Mouse (Mus musculus): ENCODE data around the gene Hspd1.
"Not testable (repeated sequence)": the region's sequence is repeated elsewhere in the genome, so short reads cannot be mapped to it uniquely, and the experiment has no call there.

The Hspd1 gene

DNA sequence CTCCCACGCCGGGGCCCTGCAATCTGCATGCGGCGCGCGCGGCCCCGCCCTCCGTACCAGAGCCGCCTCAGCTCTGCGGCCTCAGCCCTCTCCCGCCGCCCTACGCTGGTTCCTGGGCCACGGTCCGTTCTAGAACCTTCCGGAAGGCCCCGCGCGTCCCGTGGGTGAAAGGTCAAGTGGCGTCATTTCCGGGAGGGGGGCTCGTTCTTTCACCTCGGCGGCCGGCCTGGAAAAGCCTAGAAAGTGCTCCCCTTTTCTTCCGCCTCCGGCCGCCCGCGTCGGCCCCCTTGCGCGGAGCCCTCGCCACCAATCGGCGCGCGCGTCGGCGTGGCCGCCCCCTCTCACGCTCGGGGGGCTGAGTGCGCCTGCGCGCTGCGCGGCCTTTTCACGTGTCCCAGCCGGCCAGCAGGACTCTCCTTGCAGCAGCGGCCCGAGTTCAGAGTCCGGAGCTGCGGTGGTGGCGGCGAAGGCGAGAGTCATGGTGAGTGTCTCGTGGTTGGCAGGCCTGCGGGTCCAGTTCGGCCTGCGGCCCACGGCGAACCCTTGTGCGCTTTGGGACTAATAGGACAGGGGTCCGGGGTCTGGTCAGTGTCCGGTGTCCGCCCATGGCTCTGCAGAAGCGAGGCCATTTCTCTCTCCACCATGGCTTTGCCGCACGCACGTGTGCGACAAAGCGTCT is at the start of gene Hspd1, which contains the start of gene Hspe1:
TSS of gene Hspd1 (minus strand) at position 312 of the 679 bp plus-strand sequence.
TSS of gene Hspe1 (plus strand) at position 201 of the 679 bp plus-strand sequence.
- peak; percentile 98 for DNase-seq

DNA sequence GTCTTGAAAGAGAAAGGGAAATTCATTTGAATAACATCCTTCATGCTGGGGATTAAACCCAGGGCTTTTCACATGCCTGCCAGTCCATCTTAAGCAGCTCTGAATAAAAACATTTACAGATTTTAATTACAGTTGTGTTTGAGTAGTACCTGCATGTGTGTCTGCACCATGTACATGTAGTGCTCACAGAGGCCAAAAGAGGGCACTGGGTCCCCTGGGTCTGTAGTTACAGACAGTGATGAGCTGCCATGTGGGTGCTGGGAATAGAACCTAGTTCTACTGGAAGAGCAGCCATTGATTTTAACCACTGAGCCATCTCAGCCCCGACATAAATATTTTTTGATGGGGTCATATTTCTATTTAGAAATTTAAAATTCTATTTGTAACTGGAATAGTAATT is 47.8 kb upstream of the Hspd1 start:
- DNase-seq: peak; percentile 32 to 42

DNA sequence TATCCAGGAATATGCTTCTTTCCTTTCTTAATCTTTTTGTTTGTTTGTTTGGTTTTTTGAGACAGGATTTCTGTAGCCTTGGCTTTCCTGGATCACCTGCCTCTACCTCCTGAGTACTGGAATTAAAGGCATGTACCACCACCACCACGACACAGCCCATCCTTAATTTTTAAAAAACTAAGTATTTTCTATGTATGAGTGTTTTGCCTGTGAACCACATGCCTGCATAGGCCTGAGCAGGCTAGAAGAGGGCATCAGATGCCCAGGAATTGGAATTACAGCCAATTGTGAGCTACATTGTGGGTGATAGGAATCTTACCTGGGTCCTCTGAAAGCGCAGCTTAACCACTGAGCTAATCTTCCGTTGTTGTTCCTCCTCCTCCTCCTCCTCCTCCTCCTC is 46.3 kb upstream of the Hspd1 start:
- no peak for DNase-seq

DNA sequence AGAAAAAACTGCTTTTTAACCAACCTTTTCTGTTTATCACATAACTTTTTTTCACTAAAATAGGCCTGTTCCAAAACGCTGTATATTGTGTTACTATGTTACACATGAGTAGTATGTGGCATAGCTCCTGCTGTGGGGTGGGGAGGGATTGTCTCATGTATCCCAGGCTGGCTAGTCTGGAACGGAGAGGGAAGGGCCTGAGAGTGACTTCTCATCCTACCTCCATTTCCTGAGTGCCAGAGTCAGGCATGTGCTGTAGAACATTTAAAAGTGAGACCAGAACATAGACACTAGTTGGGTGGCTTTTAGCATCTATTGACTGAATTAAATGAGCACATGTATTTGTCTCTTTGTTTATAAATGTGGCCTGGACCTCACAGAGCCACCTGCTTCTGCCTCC is 45.1 kb upstream of the Hspd1 start:
- DNase-seq: no peak

DNA sequence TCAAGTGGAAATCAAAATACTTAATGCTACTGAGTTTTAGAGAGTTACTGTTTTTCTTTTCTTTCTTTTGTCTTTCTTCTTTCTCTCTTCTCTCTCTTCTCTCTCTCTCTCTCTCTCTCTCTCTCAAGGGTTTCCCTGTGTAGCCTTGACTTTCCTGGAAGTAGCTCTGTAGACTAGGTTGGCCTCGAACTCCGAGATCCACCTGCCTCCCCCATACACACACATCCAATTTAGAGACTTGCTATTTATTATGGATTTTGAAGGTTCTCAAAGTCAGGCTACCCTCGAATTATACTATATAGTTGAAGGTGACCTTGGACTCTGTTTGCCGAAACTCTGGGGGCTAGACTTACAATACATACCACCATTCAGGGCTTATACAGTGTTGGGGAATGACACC is 44.3 kb upstream of the Hspd1 start:
- no peak for DNase-seq

DNA sequence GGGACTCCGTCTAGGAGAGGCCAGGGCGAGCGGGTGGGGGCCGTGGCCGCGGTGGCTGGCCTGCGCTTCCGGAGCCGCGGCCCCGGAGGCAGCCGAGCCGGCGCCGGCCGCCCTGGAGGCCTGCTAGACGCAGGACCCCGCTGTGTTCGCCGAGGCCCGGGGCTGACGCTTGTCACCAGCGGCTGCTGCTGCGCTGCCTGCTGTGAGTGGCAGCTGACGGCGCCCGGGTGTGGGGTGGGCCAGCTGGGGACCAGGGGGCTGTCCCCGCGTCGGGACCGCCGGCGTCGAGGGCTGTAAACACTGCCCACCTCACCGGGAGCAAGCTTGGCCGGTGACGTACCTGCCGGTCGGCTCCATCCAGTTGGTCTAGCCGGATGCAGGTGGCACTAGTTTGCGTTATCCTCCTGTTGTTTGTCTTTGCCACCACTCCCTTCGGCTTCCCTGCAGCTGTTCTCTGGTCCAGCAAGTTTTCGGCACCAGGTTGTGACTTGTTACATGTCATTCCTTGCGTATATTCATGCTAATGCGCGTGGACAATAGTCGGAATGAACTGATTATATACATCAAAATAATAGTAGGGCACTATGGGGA is 43.5 kb upstream of the Hspd1 start:
- peak; percentile 81 for DNase-seq

DNA sequence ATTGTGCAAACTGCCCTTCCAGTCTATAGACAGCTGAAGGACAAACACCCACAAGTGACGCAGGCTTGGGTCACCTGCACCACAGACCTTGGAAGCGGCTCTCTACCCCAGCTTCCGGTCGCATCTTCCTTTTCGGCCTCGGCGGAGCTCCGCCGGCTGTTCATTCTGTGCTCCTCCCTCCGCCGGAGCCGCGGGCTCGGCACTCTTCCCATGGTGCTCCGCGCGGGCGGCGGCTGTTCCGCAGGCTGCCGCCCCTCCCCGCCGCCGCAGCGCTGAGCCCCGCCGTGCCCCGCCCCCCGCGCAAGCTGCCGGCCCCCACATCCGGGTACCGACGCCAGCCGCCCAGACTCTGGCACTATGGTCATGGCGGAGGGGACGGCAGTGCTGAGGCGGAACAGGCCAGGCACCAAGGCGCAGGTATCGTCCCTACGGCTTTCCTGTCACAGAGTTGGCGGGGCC is 42.9 kb upstream of the Hspd1 start, which contains the start of gene Mob4:
TSS of gene Mob4 (plus strand) at position 289 of the 459 bp plus-strand sequence.
- peak; percentile 93 to 94 for DNase-seq

DNA sequence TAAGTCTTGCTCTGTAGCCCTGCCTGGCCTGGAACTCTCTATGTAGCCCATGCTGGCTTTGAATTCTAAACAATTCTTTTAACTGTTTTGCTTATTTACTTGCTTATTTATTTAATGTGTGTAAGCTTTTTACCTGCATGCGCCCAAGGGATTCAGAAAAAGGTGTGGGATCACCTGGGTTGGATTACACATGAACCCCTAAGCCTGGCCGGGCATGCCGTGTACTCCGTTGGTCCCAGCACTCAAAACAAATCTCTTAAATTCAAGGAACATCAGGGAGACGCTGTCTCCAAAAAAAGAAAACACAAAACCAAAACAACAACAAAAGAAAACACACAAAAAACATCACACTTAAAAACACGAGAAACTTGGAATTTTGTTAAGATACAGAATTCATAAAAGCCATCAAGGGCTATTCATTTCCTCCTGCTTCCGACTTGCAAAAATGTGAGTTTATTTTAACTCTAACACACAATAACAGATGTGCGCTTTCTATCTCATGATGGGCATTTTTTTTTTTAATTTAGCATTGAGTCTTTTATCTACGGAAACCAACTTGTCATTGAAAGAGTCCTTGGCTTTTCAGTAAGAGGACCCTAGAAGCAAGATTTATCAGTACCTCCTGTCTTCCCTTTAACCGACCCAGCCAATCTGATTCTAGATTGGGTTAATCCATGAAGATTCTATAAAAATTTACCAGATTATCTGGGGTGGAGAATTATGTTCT is 42.3 kb upstream of the Hspd1 start:
- DNase-seq: no peak

DNA sequence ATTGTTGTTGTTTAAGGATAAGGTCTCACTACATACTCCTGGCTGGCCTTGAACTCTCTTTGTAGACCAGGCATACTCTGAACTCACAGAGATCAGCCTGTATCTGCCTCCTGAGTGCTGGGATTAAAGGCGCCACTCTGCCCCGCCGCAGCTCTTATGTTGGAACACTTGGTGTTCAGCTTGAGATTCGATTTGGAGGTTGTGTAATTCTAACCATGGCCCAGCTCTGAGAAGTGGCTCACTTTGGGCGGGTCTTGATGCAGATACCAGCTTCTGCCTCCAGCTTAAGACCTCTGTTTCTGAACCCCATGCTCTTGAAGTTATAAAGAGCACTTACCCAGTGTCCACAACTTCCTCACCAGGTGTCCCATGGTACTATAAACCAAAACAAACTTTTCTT is 41.7 kb upstream of the Hspd1 start:
- no peak for DNase-seq

DNA sequence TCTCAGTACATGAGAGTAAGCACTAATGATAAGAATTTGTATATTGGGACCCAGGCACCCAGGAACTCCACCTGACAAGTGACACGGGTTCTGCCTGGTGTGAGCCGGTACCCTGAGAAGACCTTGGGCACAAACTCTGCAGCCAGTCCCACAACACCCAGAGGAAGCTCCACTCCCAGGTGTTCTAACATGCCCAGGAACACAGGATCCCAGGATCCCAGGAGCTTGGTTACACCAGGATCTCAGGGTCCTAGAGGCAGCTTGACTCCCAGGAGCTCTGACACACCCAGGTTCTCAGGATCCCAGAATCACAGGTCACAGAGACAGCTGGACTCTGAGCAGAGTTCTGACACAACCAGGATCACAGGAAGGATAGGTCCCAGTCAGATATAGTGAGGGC is 36.1 kb upstream of the Hspd1 start:
- not testable (repeated sequence) for DNase-seq

DNA sequence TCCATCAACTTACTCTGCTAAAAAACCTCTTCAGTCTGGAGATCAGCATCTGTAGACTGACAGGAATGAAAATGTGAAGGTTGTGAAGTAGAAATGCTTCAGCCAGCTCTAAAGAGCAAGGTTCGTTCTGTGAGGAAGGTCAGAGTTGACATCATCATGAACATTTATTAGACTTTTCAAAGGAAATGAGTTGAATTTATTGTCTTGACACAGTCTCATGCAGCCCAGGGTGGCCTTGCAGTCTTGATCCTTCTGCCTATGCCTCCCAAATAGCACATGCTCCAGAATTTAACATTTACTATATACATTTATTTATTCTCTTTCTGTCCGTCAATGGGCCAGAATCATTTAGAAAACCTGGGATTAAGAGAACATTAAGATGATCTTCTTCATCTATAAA is 35.5 kb upstream of the Hspd1 start:
- DNase-seq: no peak

DNA sequence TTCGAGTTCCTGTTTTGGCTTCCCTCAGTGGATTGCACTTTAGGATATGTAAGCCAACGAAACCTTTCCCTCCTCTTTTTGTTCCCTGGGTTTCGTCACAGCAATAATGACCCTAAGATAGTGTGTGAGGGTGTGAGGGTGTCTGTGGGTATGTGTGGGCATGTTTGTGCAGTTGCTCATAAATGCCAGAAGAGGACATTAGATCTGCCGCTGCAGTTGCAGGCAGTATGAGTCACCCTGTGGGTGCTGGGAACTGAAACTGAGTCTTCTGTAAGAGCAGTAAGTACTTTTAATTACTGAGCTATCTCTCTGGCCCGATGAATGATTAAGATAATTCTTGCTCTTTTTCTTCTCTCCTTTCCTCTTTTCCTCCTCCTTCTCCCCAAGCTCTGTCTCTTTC is 35.0 kb upstream of the Hspd1 start:
- no peak for DNase-seq

DNA sequence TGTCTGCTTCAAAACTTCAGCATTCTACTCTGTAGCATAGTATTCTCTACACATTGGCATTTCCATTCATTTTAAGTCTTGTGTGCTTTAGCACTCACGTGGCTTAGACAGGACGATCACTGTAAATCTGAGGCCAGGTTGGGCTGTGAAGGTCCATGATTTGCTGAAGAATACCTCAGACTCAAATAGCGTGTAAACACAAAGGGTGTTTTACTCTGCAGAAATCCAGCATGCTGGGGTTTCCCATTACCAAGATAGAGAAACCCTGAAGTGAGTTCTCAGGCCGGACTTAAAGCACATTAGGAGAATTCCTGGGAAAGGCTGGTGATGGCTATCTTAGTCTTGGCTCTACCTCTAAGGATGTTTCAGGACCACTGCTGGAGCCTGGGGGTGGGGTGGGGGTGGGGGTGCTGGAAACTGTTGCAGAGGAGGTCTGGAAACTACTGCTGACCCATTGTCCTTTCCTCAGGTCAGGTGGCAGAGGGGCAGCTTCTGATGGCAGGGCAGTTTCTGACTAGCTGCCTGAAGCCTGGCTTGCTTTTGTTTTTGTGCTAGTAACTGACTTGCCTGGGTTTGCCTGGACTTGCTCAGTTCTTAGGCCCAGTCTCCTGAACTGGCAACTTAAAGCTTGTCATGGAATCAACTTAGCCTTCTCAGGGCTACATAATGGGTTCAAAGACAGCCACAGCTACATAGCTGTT is 21.2 kb upstream of the Hspd1 start:
- no peak for DNase-seq

DNA sequence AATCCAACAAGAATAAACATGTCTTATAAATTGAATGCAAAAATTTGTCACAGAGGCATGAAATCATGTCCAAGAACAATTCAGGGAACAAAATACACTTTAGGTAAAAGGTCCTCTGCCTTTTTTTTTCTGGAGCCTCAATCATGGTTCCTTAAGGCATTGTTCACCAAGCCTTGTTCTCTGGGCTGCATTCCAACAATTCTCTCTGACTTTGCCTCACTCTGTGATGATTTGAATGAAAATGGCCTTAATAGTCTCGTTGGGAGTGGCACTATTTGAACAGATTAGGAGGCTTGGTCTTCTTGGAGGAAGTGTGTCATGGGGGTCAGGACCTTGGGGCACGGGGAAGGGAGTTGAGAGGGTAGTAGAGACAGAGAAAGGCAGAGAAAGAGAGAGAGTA is 20.4 kb upstream of the Hspd1 start:
- DNase-seq: no peak

DNA sequence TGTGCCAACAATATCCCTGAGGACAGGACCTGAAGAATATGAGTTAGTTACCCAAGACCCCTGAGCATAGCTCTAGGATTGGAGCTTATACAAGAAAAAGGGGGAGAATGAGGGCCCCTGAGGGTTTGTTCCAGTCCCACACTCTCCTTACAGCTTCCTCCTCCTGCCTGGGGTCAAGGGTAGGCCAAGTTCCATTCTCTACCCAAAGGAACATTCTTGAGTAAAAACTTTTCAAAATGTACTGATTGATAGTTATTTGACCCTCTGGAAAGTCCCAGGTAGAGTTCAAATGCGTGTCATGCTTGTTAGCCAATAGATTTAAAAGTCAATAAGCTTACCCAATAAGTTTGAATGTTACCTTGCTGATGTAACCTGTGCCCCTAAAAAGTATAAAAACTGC is 19.6 kb upstream of the Hspd1 start:
- no peak for DNase-seq

DNA sequence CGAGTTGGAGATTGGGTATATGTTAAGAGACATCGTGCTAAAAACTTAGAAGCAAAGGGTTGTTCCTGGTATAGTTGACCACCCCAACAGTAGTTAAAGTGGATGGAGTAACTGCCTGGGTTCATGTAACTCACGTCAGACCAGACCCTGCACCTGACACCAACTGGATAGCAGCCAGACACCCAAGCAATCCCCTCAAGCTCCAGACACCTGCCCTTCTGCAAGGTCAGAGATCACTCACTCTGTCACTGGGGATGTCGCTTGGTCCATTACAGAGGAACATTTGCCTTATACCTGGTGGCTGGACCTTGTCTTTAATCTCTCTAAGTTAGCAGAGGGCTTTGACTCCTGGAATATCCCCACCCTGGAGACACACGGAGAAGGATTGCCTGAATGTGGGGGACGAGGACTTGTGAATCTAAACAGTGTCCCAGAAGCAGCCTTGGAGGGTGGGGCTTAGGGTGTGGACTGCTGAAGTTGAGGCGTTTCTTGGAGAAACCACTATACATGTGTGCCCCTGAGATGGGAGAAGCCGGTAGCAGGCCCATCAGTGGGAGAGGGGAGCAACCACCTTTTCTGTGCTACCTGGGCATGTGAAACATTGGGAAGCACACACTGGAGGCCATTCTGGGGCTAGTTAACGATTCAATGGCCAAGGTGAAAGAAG is 19.0 kb upstream of the Hspd1 start:
- no peak for DNase-seq

DNA sequence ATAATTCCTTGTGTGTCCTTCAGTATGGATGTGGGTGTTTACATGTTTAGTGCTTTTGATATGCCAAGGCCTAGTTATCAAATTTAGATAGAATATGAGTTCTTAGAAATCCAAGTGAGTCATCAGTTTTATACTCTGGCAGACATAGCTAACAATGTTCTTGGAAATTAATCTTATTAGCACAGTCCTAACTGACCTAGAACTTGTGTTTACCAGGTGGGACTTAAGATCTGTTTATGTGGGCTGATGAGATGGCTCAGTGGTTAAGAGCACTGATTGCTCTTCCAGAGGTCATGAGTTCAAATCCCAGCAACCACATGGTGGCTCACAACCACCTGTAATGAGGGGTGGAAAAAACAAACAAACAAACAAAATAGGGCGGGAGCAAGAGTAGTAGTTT is 4.4 kb upstream of the Hspd1 start:
- no peak for DNase-seq

DNA sequence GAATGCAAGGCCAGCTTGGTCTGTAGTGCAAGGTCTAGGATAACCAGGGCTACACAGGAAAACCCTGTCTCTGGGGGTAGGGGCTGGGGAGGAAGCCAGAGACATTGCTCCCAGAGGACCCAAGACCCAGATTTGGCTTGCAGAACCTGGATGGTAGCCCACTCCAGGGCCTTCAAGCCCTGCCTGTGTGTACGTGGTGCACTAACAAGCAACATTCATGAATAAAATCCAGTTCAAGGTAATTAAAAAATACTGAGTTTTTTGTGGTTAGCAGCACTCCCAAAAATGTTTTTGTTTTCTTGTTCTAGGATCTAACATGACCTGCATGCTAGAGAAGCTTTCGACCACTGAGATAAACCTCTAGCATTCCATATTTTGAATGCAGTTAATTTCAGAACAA is 4.0 kb upstream of the Hspd1 start:
- no peak for DNase-seq

DNA sequence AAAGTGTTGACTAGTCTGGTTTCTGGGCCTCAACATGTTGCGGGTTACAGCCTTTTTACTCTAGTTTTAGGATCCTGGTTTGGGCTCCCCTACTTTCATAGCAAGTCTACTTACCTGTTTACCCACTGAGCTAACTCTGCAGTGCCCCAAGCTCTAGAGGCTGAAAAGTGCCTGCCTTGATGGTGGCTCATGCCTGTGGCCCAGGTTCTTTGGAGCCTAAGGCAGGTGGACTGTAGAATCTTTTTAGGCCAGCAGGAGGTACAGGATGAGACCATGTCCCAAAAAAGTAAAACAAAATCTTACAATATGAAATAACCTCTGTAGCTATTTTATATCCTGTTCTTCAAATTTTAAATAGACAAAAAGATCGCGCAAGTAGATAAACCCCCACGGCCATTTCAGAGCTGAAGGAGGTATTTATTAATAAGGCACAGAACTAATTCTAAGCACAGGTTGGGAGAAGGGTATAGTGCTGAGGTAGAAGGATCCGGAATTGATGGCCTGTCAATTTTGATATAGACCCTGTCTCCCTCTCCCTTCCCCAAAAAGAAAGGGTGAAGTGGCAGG is 1.5 kb upstream of the Hspd1 start:
- no peak for DNase-seq

DNA sequence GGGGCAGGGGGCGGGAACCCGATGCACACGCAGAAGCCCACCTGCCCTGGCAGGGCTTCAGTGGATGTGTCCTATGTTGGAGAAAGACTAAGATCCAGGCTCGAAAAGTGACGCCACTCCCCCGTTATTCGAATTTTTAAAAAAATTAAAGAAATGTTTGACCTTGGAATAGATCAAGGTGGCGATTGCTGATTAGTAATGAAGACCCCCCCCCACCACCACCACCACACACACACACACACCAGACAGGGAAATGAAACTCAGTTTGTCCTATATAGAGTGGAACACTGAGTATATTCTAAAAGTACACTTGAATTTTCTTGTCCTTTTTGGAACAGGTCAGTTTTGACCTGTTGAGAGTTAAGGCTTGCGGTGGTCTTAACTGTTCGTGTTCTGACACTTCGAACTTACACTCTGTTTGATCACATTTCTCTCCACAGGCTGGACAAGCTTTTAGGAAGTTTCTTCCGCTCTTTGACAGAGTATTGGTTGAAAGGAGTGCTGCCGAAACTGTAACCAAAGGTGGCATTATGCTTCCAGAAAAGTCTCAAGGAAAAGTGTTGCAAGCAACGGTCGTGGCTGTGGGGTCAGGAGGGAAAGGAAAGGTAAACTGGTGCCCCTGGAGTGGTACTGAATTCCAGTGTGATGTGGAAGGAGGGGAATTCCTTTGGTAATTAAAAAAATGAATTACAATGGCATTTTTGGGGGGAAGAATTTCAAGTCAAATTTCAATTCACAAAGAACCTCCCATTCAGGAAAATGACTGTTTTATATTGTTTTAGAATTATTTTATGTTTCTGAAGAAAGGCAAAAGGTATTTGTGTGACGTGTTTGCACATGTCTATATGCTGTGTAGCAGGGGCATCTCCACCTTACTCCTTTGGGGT is 811 bp upstream of the Hspd1 start:
- peak in 1 of 2 experiments; percentile 9 for DNase-seq

DNA sequence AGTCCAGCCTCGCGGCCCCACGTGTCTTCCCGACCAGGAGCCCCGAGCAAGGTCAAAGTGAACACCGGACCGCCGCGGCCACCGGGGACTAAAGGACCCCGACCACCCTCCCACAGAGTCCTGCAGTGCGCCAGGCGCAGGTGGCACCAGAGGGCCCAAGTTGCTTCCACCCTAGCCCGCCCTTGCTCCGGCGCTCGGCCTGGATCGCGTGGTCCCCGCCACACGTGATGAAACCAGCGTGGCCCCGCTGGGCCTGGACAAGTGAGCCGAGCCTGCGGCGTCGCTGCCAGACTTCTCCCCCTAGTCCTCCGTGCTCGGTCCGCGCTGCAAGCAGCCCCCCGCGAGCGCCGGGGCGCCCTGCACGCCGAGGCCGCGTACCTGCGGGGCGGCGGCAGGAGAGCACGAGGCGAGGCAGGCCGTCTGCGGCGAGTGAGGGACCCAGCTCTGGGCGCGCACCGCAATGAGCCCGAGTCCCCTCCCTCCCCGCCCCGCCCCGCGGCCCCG is 590 bp downstream of the Hspd1 start:
- DNase-seq: peak in 1 of 2 experiments; percentile 73

Measured in B cell, adult 2 months (primary cell).